Mouse (Mus musculus): ENCODE measurements at regions not wholly inside any gene's neighbourhood (a gene's known extent, or its start where the extent isn't known, plus 50 kb on each side); places are given as distances from the start of the nearest gene placed in this dataset.

DNA sequence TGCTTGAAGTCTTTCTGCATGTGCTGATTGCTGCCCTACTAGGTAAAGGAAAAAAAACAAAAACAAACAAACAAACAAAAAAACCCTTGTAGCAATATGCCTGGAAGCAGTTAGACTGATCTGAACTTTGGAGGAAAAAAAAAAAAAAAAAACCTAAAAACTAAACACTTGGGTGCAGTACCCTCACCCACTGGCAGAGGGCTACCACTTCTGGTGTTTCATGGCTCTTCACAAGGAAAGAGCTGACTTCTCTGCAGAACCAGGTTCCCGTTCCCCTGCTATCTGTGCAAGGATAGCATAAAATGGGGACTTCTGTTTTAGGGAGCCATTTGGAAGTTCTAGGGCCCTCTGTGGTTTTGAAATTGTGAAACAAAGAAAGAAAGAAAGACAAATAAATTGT is 52.2 kb upstream of the Otud4 start:
- DNase-seq (ENCODE audit: low spot score in 2 of 2) = peak; percentile 26 to 61

DNA sequence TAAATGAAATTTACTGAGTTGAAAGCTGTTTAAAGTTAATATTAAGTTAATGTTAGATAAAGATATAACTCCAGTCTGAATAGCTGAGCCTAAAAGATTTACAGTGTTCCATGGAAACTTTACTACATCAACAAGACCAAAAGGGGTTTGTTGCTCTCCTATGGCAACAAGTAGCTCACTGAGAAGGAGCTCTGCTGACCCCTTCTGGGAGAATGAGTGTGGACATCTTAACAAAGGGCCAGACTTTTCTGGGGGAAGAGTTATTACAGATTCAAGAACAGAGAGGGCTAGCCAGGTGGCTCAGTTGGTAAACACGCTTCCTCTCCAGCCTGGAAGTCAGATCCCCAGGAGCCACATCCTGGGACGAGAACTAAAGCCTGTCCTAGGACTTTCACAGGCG is 54.5 kb upstream of the Otud4 start:
- peak; percentile 66 to 71 for DNase-seq (ENCODE audit: low spot score in 2 of 2)

DNA sequence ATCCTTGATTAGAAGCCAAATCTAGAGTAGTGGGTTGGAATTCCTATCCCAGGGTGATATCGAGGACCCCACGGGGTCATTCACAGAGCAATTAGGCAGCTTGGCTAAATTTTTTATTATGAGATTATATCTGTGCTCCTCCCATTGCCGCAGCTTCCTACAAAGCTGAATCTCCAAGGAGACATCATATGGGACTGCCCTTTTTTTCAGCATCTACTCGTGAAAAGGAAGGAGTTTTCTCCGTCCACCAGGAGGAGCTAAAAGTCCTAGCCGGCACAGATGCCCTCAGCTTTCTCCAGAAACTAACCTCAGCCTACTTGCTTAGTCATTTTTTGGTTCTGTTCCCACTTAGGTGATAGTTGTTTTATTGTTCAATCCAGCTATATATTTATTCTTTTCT is 56.1 kb upstream of the Otud4 start:
- DNase-seq (ENCODE audit: low spot score in 2 of 2) = peak in 1 of 2 experiments; percentile 24

DNA sequence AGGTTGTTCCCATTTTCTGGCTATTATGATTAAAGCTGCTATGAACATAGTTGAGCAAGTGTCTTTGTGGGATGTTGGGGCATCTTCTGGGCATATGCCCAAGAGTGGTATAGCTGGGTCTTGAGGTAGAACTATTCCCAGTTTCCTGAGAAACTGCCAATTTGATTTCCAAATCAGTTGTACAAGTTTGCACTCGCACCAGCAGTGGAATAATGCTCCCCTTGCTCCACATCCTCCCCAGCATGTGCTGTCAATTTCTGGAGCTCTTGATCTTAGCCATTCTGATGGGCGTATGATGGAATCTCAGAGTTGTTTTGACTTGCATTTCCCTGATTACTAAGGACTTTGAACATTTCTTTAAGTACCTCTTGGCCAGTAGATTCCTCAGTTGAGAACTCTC is 57.2 kb upstream of the Otud4 start:
- no peak for DNase-seq (ENCODE audit: low spot score in 2 of 2)

DNA sequence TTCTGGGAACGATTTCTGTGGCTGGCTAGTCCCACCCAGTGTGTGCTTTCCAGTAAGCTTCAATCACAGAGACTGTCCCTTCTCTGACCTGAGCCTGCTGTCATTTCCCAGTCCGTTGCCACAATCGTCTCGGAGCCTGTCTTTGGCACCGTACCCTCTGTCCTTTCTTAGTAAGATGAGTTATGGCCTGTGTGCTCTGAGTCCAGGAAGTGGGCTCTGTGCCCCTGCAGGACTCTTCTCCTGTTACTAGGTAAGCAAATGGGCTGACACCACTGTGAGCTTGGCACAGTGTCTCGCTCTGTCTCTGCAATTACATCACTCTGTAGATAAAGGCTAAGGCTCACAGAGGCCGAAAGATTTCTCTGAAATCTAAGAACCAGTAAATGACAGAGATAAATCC is 63.3 kb upstream of the Otud4 start:
- no peak for DNase-seq (ENCODE audit: low spot score in 2 of 2)

DNA sequence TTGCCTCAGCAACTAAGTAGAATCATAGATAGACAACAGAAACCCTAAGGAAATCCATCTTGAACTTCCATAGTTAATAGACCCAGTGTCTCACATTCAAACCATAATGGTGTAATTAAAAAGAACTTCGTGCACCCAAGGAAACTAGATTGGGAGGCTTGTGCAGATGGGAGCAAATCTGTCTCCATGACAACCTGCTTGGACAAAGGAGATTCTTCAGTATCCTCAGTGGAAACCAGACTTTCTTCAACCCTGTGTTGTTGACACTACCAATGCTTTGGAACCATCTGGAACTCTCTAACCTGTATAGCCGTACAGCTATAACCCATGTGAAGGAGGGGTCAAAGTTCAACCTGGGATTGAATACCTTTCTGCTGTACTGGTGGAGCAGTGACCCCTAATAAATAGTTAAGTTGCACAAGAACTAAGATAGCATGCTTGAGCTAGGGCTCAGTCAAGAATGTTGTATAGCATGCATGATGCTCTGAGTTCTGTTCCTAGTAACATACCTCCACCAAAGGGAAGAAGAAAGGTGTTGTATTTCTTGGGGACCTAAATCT is 64.2 kb upstream of the Otud4 start:
- DNase-seq (ENCODE audit: low spot score in 2 of 2) = peak in 1 of 2 experiments; percentile 30

DNA sequence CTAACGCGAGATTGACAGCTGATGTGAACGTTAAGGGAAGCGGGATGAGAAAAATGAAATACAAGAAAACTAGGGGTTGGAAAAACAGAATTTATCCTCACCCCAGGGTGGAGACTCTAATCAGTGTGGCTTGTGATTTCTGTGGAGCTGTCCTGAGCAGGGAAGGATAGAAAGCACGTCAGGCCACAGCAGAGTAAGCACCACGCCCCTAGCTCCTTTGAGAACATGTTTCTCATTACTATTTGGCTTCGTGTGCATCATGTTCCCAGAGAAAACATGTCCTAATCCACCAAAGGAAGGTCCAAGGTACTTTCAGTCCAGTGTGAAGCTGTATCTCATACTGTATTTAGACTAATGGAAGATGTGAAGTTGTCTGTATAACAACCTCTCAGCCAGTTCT is 65.9 kb upstream of the Otud4 start:
- DNase-seq (ENCODE audit: low spot score in 2 of 2) = no peak

DNA sequence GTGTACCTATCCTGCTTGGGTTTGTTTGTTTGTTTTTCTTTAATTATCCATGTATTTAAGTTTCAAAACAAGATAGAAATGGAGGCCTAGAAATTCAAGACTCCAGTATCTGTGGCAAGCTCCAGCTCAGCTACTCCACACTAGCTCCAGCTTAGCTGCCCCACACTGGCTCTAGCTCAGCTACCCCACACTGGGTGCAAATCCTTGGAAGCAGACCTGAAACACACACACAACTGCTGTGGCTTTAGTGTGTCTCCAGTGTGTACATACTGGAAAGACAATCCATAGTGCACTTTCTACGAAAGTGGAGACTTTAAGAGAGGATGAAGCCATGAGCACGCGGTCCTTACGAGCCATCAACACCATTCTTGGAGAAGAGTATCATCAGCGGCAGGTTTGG is 66.9 kb upstream of the Otud4 start:
- no peak for DNase-seq (ENCODE audit: low spot score in 2 of 2)

DNA sequence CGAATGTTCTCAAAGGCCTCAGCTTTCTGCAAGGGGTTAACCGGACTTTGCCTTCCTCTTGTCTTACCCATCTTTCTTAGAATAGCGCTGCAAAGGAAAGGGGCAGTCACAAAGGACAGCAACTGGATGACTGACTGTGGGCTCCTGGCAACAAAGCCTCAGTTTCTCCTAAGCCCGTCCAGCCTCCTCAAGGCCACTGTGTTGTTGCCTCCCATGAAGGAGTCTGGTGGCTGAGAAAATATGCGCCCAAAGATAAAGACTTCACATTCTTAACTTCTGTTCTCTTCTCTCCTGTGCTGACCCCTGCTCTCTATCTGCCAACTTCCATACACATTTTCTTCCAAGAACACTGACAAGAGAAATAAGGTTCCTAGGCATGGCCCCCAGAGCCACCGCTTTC is 76.3 kb upstream of the Otud4 start:
- DNase-seq (ENCODE audit: low spot score in 2 of 2) = no peak

DNA sequence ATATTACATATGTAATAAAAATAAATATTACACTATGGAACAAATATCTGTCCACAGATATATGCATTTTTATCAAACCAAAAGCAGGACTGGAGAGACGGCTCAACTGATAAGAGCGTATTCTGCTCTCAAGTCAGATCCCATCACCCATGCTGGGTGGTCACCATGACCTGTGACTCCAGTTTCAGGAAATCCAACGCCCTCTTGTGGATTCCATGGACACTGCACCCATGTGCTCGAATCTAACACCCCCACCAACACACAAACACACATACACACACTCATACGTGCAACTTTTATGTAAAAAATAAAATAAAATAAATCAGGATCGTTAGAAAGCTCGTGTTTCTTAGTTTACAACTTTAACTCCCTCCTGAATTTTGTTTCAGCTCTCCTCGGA is 76.7 kb upstream of the Otud4 start:
- DNase-seq (ENCODE audit: low spot score in 2 of 2) = no peak

DNA sequence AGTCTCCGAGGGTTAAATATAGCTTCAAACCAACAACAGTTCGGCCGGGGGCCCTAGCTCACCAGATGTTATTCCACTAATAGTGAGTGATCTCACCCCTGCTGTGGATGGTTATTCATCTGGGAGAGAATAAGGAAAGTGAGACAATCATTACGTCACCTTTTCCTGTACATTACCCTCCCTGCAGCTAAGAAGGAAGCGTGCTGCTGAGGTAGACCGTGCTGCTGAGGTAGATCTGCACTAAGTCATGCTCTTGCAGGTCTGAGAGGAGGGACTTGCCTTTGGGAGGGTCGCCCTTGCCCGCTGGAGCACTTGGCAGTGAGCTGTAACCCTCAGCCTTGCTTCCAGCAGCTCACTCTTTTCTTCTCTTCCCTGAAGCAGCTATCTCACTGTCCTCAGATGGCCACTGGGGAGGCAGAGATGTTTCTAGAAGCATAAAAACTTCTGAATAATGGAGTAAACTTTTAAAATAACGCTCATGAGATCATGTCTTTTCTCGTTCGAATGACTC is 77.3 kb upstream of the Otud4 start:
- peak in 1 of 2 experiments; percentile 32 for DNase-seq (ENCODE audit: low spot score in 2 of 2)

DNA sequence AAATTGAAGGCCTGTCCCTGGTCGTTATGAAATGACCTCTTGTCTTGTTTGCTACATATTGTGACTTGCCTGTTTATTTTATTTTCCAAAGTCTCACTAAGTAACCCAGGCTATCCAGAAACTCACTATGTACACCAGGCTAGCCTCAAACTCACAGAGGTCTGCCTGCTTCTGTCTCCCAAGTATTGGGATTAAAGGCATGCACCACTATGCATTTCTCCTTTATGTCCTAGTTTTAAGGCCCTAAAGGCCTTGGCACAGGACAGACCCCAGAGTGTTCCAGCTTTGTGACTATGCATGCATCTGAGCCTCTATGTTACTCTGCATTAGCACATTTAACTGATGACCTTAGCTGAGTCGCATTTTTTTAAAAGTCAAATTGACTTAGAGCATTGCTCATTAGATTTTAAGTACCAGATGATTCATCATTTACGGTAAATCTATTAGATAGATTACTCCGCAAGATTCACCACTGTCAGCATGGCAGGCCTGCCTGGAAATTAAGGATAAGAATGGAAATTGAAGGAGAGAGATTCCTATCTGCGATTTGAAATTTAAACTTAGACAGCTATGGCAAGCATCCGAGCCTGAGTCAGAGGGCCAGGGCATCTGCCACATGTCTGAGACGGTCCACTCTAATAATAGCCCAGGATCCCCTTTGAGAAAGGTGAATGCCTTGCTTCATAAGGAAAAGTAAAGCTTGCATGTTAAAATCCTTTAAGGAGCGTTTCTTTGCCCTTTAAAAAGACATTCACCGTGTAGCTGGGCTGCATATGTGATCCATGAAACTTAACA is 78.0 kb upstream of the Otud4 start:
- DNase-seq (ENCODE audit: low spot score in 2 of 2) = no peak

DNA sequence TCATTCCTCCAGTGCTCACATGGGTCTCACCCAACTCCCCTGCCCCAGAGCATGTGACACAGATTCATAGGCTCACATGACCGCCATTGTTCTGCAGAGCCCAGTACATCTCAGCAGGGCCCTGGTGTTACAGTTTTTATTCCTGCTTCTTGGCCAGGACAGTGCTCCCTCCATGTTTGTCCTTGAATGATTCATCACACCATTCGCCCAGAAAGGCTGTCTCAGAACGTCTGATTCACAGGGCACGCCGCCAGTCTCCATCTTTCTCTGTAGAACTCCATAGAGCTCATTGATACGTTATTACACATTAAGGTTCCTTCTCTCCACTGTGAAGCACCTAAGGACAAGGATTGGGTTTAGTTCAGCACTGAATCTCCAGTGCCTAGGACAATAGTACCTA is 79.9 kb upstream of the Otud4 start:
- peak; percentile 37 to 39 for DNase-seq (ENCODE audit: low spot score in 2 of 2)

DNA sequence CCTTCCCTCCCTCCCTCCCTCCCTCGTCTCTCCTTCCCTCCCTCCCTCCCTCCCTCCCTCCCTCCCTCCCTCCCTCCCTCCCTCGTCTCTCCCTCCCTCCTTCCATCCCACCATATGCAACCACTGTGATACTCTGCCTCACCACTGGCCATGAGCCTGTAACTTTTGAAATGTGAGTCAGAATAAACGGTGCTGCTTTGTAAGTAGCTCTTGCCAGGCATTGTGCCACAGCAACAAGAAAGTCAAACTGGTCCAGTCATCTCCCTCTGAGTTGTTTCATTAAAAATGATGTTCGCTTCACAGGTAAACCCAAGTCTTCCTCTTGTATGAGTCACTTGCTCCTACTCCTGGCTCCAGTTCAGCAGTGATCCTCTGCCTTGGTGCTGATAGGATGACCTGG is 85.1 kb upstream of the Otud4 start:
- DNase-seq (ENCODE audit: low spot score in 2 of 2) = no peak

DNA sequence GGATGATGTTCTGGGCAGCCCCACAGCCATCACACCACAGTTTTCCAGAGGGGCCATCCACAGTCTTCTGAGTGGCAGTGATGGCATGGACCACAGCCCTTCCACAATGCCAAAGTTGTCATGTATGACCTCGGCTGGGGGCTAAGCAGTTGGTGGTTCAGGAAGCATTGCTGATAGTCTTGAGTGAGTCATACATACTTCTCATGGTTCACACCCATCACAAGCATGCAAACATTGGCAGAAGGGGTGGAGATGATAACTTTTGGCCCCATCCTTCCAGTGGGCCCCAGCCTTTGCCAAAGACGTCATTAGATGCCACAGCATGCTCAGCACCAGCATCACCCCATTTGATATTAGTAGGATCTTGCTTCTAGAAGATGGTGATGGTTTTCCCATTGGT is 89.3 kb upstream of the Otud4 start:
- no peak for DNase-seq (ENCODE audit: low spot score in 2 of 2)

DNA sequence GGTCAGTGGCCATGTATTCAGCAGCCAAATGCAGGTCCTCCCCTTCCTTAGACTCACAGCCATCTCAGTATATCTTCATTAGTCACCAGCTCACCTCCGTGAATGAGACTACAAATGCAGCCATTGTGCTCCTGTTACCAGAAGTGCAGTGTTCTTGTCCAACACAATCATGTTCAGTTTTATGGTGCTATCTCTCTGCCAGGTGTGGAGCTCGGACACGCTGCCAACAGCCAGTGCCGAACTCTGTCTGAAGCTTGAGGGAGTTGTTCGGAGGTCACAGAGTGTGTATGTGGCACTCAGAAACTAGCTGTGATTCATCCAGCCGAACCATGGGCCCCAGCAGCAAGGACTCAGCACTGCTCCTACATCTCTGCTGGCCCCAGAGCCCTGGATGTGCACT is 91.3 kb upstream of the Otud4 start:
- DNase-seq (ENCODE audit: low spot score in 2 of 2) = no peak

DNA sequence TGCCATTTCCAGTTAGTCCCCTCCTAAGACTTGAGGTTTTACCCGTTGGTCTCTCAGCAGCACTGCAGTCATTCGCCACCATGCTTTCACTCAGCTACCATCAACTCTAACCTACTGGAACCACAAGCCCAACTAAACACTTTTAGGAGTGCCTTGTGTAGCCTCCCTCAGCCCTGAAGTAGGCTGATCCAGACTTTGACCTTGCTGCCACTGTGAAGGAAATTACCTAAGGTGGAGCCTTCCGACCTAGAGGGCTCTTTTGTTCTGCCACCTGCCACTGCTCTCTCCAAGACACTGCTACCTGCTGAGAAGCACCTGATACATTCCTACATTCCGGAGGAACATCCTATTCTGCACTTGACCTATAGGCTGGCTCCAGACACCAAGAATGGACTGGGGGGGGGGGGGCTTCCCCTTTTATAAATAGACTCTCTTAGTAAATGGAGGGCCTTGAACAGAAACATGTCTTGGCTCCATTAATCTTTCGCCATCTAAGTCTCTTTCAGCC is 93.5 kb upstream of the Otud4 start:
- no peak for DNase-seq (ENCODE audit: low spot score in 2 of 2)

DNA sequence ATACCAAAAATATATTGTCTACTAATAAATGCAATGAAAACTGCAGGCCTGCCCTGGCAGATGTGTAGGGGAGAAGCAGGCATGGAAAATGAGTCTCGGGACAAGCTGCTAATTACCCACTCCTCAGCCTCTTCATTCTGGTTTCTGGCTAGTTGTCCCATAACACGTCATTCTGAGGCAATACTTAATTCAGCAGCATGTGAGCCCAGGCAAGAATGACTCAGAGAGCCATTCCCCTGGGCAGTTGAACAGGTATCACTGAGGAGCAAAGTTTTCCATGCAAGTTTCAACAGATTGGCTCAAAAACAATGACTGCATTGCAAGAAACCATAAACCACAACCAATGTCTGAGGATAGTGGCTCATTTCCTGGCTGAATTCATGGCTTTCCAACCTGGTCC is 97.0 kb upstream of the Otud4 start:
- no peak for DNase-seq (ENCODE audit: low spot score in 2 of 2)

DNA sequence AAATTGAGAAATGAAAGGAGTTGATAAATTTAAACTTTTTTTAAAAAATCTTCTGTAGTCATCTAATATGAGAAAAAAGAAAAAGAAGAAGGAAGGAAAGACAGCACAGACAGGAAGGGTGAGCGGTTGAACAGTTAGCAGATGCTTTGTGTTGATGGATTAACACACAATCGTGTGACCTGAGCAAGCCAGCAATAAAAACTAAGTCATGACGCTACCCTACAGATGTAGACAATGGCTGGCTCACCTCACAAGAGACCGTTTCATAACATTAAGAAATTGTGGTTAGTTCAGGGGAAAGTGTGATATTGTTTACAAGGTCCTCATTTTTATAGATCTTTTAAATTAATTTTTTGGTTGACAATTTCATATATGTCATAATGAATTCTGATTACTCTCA is 99.4 kb upstream of the Otud4 start:
- DNase-seq (ENCODE audit: low spot score in 2 of 2) = no peak

DNA sequence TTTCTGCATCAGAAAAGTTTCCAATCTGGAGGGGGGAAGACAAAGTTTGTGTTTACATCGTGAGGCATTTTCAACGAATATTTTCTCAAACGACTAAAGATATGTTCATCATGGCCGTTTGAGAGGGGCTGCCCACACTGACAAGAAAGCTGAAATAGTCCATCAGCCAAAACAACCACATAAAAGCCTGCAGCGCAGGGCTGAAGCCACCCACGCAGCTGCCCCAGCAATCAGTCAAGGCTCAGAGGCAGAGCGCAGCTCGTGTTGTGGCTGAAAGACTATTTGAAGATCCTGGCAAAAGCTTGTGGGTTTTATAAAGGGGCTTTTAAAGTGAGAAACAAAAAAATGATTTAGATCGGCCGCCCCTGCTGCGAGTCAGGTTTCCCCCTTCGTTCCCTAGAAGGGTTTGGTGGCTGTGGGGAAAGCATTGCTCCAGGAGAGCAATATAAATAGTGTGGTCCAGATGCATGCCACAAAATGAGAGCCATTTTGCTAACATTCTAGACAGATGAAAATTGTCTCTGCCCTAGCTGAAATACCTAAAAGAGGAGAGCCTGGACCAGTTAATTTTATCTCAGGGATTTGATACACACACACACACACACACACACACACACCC is 105.0 kb upstream of the Otud4 start:
- DNase-seq (ENCODE audit: low spot score in 2 of 2) = peak; percentile 65

DNA sequence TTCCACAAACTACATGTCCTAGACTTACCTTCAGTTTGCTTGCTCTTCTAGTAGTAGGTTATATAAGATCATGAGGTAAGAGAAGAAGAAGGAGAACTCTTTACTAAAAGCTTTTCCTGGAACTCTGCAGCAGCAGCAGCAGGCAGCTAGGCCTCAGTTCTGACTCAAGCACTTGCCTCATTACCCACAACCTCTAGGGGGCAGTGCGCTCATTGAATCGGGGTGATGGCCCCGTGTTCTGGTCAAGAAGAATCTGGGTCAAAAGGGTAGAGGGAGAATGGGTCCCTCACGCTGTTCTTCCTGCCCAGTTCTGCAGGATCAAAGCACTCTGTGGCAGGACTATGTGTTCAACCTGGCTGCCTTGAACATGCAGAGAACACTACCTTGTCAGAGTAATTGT is 109.9 kb upstream of the Otud4 start:
- DNase-seq (ENCODE audit: low spot score in 2 of 2) = no peak

DNA sequence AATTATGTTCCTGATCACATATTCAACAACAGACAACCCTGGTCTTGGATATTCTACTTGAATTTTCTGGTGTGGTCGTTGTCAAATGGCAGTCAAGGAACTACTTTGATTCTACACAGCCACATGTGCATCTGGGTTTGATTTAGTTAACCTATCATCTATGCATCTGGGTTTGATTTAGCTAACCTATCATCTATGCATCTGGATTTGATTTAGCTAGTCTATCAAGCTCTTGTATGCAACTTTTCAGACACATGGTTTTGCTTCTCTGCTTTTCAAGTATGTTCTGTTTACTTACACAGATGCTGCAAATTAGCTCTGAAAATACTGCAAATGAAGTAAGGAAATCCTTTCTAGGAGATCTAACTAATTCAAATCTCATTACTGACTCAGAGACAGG is 117.4 kb upstream of the Otud4 start:
- DNase-seq (ENCODE audit: low spot score in 2 of 2) = no peak

DNA sequence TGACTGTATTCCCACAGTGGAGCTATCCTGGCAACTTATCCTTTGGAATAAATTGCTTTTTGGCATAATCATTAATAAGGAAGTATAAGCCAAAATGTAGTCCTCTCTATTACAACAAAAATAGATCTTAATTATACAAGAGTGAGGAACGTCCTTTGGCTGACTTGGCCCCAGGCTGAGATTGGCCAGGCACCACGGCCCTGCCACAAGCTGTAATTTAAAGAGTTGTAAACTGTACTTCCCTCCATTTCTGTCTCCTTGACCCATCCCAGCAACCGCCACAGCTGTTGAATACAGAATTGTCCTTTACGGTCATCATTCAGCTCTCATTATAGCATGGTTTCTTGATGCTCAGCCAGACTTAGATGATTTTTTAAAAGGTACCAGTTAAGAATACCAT is 119.6 kb upstream of the Smad1 start:
- DNase-seq (ENCODE audit: low spot score in 2 of 2) = no peak

All from right cerebral cortex, postnatal 10 days (tissue).